Mouse (Mus musculus) splenic B cell, adult 2 months (primary cell): Measurements from ENCODE around the gene Slc43a2.

Source experiments
- DNase-seq: peaks from one replicate; pipeline ENCODE4 v3.0.0-alpha.2; 2011; ENCODE audit warnings: low read depth, low spot score
- H3K27me3 ChIP-seq: 2 replicates; pipeline ENCODE4 v1.6.1; 2012; ENCODE audit warnings: mild to moderate bottlenecking, low read length, moderate library complexity, mixed read lengths; ENCODE audit not compliant: control insufficient read depth, poor library complexity, insufficient read depth, severe bottlenecking
- H3K36me3 ChIP-seq: 2 replicates; pipeline ENCODE4 v1.6.1; 2012; ENCODE audit warnings: mild to moderate bottlenecking, low read length, moderate library complexity, mixed read lengths; ENCODE audit not compliant: control insufficient read depth, poor library complexity, insufficient read depth, severe bottlenecking

Gene Slc43a2

GRCm38 (mm10) chr11:75568962-75569361 lies 37.5 kb downstream of the Slc43a2 start:
- Histone ChIP-seq H3K27me3 (no peaks in the 10 kb centered on the region), H3K36me3 (peaks cover 9% of the 10 kb centered on the region)
- DNase-seq: no peak

GRCm38 (mm10) chr11:75570375-75571125 lies 39.1 kb downstream of the Slc43a2 start:
- Histone ChIP-seq H3K27me3 (no peaks in the 10 kb centered on the region), H3K36me3 (peaks cover 7% of the 10 kb centered on the region)
- no peak for DNase-seq

- Histone ChIP-seq H3K36me3 (peaks cover 7% of the 10 kb centered on the region), H3K27me3 (no peaks in the 10 kb centered on the region)
- DNase-seq: no peak
Measured at GRCm38 (mm10) chr11:75571126-75571990, 39.9 kb downstream of the Slc43a2 start.

GRCm38 (mm10) chr11:75572301-75572791 lies 40.9 kb downstream of the Slc43a2 start:
- no peaks in the 10 kb centered on the region for H3K27me3 ChIP-seq
- DNase-seq: no peak
- peaks cover 3% of the 10 kb centered on the region for H3K36me3 ChIP-seq

GRCm38 (mm10) chr11:75572854-75573650 lies 41.6 kb downstream of the Slc43a2 start:
- peaks cover 3% of the 10 kb centered on the region for H3K36me3 ChIP-seq
- peak; percentile 96 for DNase-seq

GRCm38 (mm10) chr11:75574378-75575123 lies 43.1 kb downstream of the Slc43a2 start:
- H3K27me3 ChIP-seq: no peaks in the 10 kb centered on the region
- no peaks in the 10 kb centered on the region; the same call in none of the 2 replicates for H3K36me3 ChIP-seq
- DNase-seq: no peak

More at GRCm38 (mm10) chr11:75572854-75573650, 41.6 kb downstream of the Slc43a2 start:
- H3K27me3 ChIP-seq: no peaks in the 10 kb centered on the region

GRCm38 (mm10) chr11:75575560-75576123 lies 44.1 kb downstream of the Slc43a2 start:
- DNase-seq: peak; percentile 79

GRCm38 (mm10) chr11:75578609-75579008 lies 47.1 kb downstream of the Slc43a2 start:
- Histone ChIP-seq H3K36me3 (no peaks in the 10 kb centered on the region), H3K27me3 (no peaks in the 10 kb centered on the region)
- DNase-seq: no peak

More at GRCm38 (mm10) chr11:75575560-75576123, 44.1 kb downstream of the Slc43a2 start:
- no peaks in the 10 kb centered on the region; the same call in 1 of the 2 replicates for H3K36me3 ChIP-seq
- no peaks in the 10 kb centered on the region for H3K27me3 ChIP-seq

GRCm38 (mm10) chr11:75581495-75582149 lies 50.1 kb downstream of the Slc43a2 start:
- Histone ChIP-seq H3K27me3 (no peaks in the 10 kb centered on the region), H3K36me3 (no peaks in the 10 kb centered on the region)
- no peak for DNase-seq

GRCm38 (mm10) chr11:75583521-75583920 lies 52.0 kb downstream of the Slc43a2 start:
- H3K36me3 ChIP-seq: no peaks in the 10 kb centered on the region
- no peak for DNase-seq

GRCm38 (mm10) chr11:75585061-75585460 lies 53.6 kb downstream of the Slc43a2 start:
- no peak for DNase-seq
- Histone ChIP-seq H3K36me3 (no peaks in the 10 kb centered on the region), H3K27me3 (no peaks in the 10 kb centered on the region)

More at GRCm38 (mm10) chr11:75583521-75583920, 52.0 kb downstream of the Slc43a2 start:
- H3K27me3 ChIP-seq: no peaks in the 10 kb centered on the region

GRCm38 (mm10) chr11:75585978-75586377 lies 54.5 kb downstream of the Slc43a2 start:
- no peaks in the 10 kb centered on the region for H3K27me3 ChIP-seq
- no peak for DNase-seq
- H3K36me3 ChIP-seq: no peaks in the 10 kb centered on the region

GRCm38 (mm10) chr11:75586963-75587362 lies 55.5 kb downstream of the Slc43a2 start:
- no peak for DNase-seq
- Histone ChIP-seq H3K36me3 (peaks cover under 1% of the 10 kb centered on the region; the same call in 1 of the 2 replicates), H3K27me3 (no peaks in the 10 kb centered on the region)
